Mouse (Mus musculus): Measurements from ENCODE around the gene Sec31b.

Sec31b gene

DNA sequence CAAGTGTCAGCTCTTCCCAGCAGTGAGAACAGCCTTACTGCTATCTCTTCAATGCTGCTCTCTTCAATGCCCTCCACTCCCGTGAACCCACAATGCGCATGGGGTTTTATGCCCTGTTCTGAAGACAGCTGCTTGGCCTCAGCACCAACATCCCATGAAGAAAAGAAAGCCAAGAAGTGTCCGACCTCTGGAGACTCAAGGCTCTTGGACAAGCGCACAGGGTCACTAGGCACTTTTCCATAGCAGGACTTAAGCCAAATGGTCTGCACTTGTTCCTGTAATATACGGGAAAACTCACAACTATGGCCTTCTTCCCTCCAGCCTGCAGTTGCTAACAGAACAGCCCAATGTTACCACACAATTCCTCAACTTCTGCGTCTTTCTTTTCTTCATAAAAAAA lies 70.4 kb downstream of the Sec31b start:
- no peak for DNase-seq (ENCODE audit: low spot score)

DNA sequence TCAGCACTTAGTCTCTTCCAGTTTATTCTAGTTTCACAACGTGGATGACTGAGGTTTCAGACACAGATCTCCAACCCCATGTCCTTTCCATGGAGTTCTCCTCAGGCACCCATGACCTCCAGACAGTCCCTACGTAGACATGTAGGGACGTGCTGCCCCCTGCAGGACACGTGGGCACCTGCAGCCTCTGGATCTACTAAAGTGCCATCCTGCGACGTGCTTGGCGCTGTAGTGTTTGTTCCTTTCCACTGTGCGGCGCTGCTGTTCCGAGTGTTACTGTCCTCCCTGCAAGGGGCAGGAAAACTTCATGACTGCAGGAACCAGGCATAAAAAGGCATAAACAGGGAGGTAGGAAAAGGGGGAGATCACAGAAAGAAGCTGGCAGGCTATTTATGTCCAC lies 71.5 kb downstream of the Sec31b start:
- peak; percentile 72 for DNase-seq (ENCODE audit: low spot score)
